Mouse (Mus musculus): ENCODE results near the gene Pnkd. TPM values are rescaled to one million over a fixed set of nuclear protein-coding genes. Genes with fewer than 3 reads are reported as not detected.

The Pnkd gene
- polyA plus RNA-seq, 1 experiment from 2014 or later, result 125 TPM

- no peak overlapping the region for H3K4me2 ChIP-seq (ENCODE audit: low read length)
- 89% methylated on average over 13 of the region's 13 CpGs for WGBS
- no peaks in the 10 kb centered on the region for H3K27me3 ChIP-seq (ENCODE audit: control insufficient read depth, insufficient read depth, low read depth, low read length)
- no peak overlapping the region for H3K27ac ChIP-seq (ENCODE audit: low read length)
- H3K9ac ChIP-seq (ENCODE audit: low read depth, low read length), result no peak overlapping the region
- H3K4me3 ChIP-seq (ENCODE audit: low read depth, low read length), result no peak overlapping the region
- peaks cover 3% of the 10 kb centered on the region; the same call in 1 of the 2 replicates for H3K4me1 ChIP-seq (ENCODE audit: control insufficient read depth, insufficient read depth, low read length)
- ATAC-seq, result no peak
- no peaks in the 10 kb centered on the region for H3K36me3 ChIP-seq (ENCODE audit: control insufficient read depth, insufficient read depth, low read length)
- H3K9me3 ChIP-seq (replicated peaks; ENCODE audit: control insufficient read depth, low read length, poor library complexity, severe bottlenecking), result no peaks in the 10 kb centered on the region
These were observed 98.7 kb downstream of the Pnkd start for GRCm38 (mm10) chr1:74383385-74383784.

- Histone ChIP-seq H3K9me3 (replicated peaks; ENCODE audit: control insufficient read depth, low read length, poor library complexity, severe bottlenecking) (no peaks in the 10 kb centered on the region), H3K27ac (ENCODE audit: low read length) (no peak overlapping the region), H3K36me3 (ENCODE audit: control insufficient read depth, insufficient read depth, low read length) (no peaks in the 10 kb centered on the region), H3K9ac (ENCODE audit: low read depth, low read length) (no peak overlapping the region), H3K4me3 (ENCODE audit: low read depth, low read length) (no peak overlapping the region), H3K4me2 (ENCODE audit: low read length) (no peak overlapping the region), H3K4me1 (ENCODE audit: control insufficient read depth, insufficient read depth, low read length) (peaks cover 3% of the 10 kb centered on the region; the same call in 1 of the 2 replicates), H3K27me3 (ENCODE audit: control insufficient read depth, insufficient read depth, low read depth, low read length) (peaks cover under 1% of the 10 kb centered on the region)
- no peak for ATAC-seq
- WGBS, result 81% methylated on average over 8 of the region's 8 CpGs
These were observed 99.8 kb downstream of the Pnkd start for GRCm38 (mm10) chr1:74384525-74384924.

GRCm38 (mm10) chr1:74385064-74385463 is 100.3 kb downstream of the Pnkd start:
- Histone ChIP-seq H3K4me3 (ENCODE audit: low read depth, low read length) (no peak overlapping the region), H3K27ac (ENCODE audit: low read length) (no peak overlapping the region), H3K4me1 (ENCODE audit: control insufficient read depth, insufficient read depth, low read length) (peaks cover 3% of the 10 kb centered on the region; the same call in 1 of the 2 replicates), H3K27me3 (ENCODE audit: control insufficient read depth, insufficient read depth, low read depth, low read length) (peaks cover 3% of the 10 kb centered on the region), H3K9me3 (replicated peaks; ENCODE audit: control insufficient read depth, low read length, poor library complexity, severe bottlenecking) (no peaks in the 10 kb centered on the region), H3K4me2 (ENCODE audit: low read length) (no peak overlapping the region), H3K36me3 (ENCODE audit: control insufficient read depth, insufficient read depth, low read length) (no peaks in the 10 kb centered on the region), H3K9ac (ENCODE audit: low read depth, low read length) (no peak overlapping the region)
- 97% methylated on average over 10 of the region's 10 CpGs for WGBS
- ATAC-seq, result no peak

GRCm38 (mm10) chr1:74385531-74385930 is 100.8 kb downstream of the Pnkd start:
- Histone ChIP-seq H3K4me2 (ENCODE audit: low read length) (no peak overlapping the region), H3K4me3 (ENCODE audit: low read depth, low read length) (no peak overlapping the region), H3K9me3 (replicated peaks; ENCODE audit: control insufficient read depth, low read length, poor library complexity, severe bottlenecking) (no peaks in the 10 kb centered on the region), H3K27me3 (ENCODE audit: control insufficient read depth, insufficient read depth, low read depth, low read length) (peaks cover 8% of the 10 kb centered on the region), H3K4me1 (ENCODE audit: control insufficient read depth, insufficient read depth, low read length) (peaks cover 3% of the 10 kb centered on the region; the same call in 1 of the 2 replicates), H3K9ac (ENCODE audit: low read depth, low read length) (no peak overlapping the region), H3K27ac (ENCODE audit: low read length) (no peak overlapping the region), H3K36me3 (ENCODE audit: control insufficient read depth, insufficient read depth, low read length) (no peaks in the 10 kb centered on the region)
- WGBS, result 89% methylated on average over 8 of the region's 8 CpGs
- no peak for ATAC-seq

- Histone ChIP-seq H3K9ac (ENCODE audit: low read depth, low read length) (peak overlapping the region; percentile 71), H3K27ac (ENCODE audit: low read length) (peak overlapping the region; percentile 88), H3K4me2 (ENCODE audit: low read length) (peak overlapping the region; percentile 64), H3K4me1 (ENCODE audit: control insufficient read depth, insufficient read depth, low read length) (peaks cover 5% of the 10 kb centered on the region), H3K4me3 (ENCODE audit: low read depth, low read length) (peak overlapping the region; percentile 67), H3K36me3 (ENCODE audit: control insufficient read depth, insufficient read depth, low read length) (no peaks in the 10 kb centered on the region), H3K9me3 (replicated peaks; ENCODE audit: control insufficient read depth, low read length, poor library complexity, severe bottlenecking) (no peaks in the 10 kb centered on the region), H3K27me3 (ENCODE audit: control insufficient read depth, insufficient read depth, low read depth, low read length) (peaks cover 10% of the 10 kb centered on the region)
- WGBS, result 56% methylated on average over 7 of the region's 10 CpGs
- no peak for ATAC-seq
These were observed 101.6 kb downstream of the Pnkd start for GRCm38 (mm10) chr1:74386363-74386713.

- Histone ChIP-seq H3K27me3 (ENCODE audit: control insufficient read depth, insufficient read depth, low read depth, low read length) (peaks cover 10% of the 10 kb centered on the region), H3K9me3 (replicated peaks; ENCODE audit: control insufficient read depth, low read length, poor library complexity, severe bottlenecking) (no peaks in the 10 kb centered on the region), H3K4me3 (ENCODE audit: low read depth, low read length) (peak overlapping the region; percentile 67), H3K9ac (ENCODE audit: low read depth, low read length) (peak overlapping the region; percentile 71), H3K4me1 (ENCODE audit: control insufficient read depth, insufficient read depth, low read length) (peaks cover 5% of the 10 kb centered on the region), H3K27ac (ENCODE audit: low read length) (peak overlapping the region; percentile 88), H3K36me3 (ENCODE audit: control insufficient read depth, insufficient read depth, low read length) (no peaks in the 10 kb centered on the region), H3K4me2 (ENCODE audit: low read length) (peak overlapping the region; percentile 64)
- WGBS, result 0% methylated on average over 26 of the region's 26 CpGs
- peak; percentile 91 for ATAC-seq
These were observed 102.1 kb downstream of the Pnkd start for GRCm38 (mm10) chr1:74386714-74387385.

GRCm38 (mm10) chr1:74387386-74387988 is 102.8 kb downstream of the Pnkd start:
- peaks cover 10% of the 10 kb centered on the region for H3K4me1 ChIP-seq (ENCODE audit: control insufficient read depth, insufficient read depth, low read length)
- WGBS, result 50% methylated on average over 15 of the region's 15 CpGs
- no peaks in the 10 kb centered on the region for H3K9me3 ChIP-seq (replicated peaks; ENCODE audit: control insufficient read depth, low read length, poor library complexity, severe bottlenecking)
- peaks cover 10% of the 10 kb centered on the region for H3K27me3 ChIP-seq (ENCODE audit: control insufficient read depth, insufficient read depth, low read depth, low read length)
- peak overlapping the region; percentile 71 for H3K9ac ChIP-seq (ENCODE audit: low read depth, low read length)
- H3K4me3 ChIP-seq (ENCODE audit: low read depth, low read length), result peak overlapping the region; percentile 67
- no peaks in the 10 kb centered on the region for H3K36me3 ChIP-seq (ENCODE audit: control insufficient read depth, insufficient read depth, low read length)
- no peak overlapping the region for H3K27ac ChIP-seq (ENCODE audit: low read length)
- ATAC-seq, result no peak
- H3K4me2 ChIP-seq (ENCODE audit: low read length), result peak overlapping the region; percentile 64

- H3K9me3 ChIP-seq (replicated peaks; ENCODE audit: control insufficient read depth, low read length, poor library complexity, severe bottlenecking), result no peaks in the 10 kb centered on the region
- no peak overlapping the region for H3K27ac ChIP-seq (ENCODE audit: low read length)
- H3K36me3 ChIP-seq (ENCODE audit: control insufficient read depth, insufficient read depth, low read length), result no peaks in the 10 kb centered on the region
- no peak overlapping the region for H3K9ac ChIP-seq (ENCODE audit: low read depth, low read length)
- ATAC-seq, result no peak
- H3K27me3 ChIP-seq (ENCODE audit: control insufficient read depth, insufficient read depth, low read depth, low read length), result peaks cover 10% of the 10 kb centered on the region
- H3K4me2 ChIP-seq (ENCODE audit: low read length), result no peak overlapping the region
- WGBS, result 85% methylated on average over 7 of the region's 7 CpGs
- H3K4me3 ChIP-seq (ENCODE audit: low read depth, low read length), result no peak overlapping the region
- peaks cover 13% of the 10 kb centered on the region for H3K4me1 ChIP-seq (ENCODE audit: control insufficient read depth, insufficient read depth, low read length)
These were observed 103.7 kb downstream of the Pnkd start for GRCm38 (mm10) chr1:74388398-74388920.

- Histone ChIP-seq H3K27me3 (ENCODE audit: control insufficient read depth, insufficient read depth, low read depth, low read length) (peaks cover 10% of the 10 kb centered on the region), H3K4me2 (ENCODE audit: low read length) (peak overlapping the region; percentile 40), H3K4me3 (ENCODE audit: low read depth, low read length) (peak overlapping the region; percentile 11), H3K4me1 (ENCODE audit: control insufficient read depth, insufficient read depth, low read length) (peaks cover 13% of the 10 kb centered on the region), H3K9ac (ENCODE audit: low read depth, low read length) (no peak overlapping the region), H3K9me3 (replicated peaks; ENCODE audit: control insufficient read depth, low read length, poor library complexity, severe bottlenecking) (no peaks in the 10 kb centered on the region), H3K27ac (ENCODE audit: low read length) (no peak overlapping the region), H3K36me3 (ENCODE audit: control insufficient read depth, insufficient read depth, low read length) (no peaks in the 10 kb centered on the region)
- no peak for ATAC-seq
- WGBS, result 5% methylated on average over 29 of the region's 29 CpGs
These were observed 105.1 kb downstream of the Pnkd start for GRCm38 (mm10) chr1:74389831-74390286.

Data from midbrain, embryonic 16.5 days (tissue).